Mouse (Mus musculus): ENCODE measurements at regions not wholly inside any gene's neighbourhood (a gene's known extent, or its start where the extent isn't known, plus 50 kb on each side); places are given as distances from the start of the nearest gene placed in this dataset.

GRCm38 (mm10) chr12:25455281-25455989, 358.5 kb upstream of the Id2 start:
- DNase-seq (ENCODE audit: extremely low spot score in 1 of 2, low spot score in 2 of 2): no peak
- intact Hi-C loops (cut with DNase I): no loop called here

DNA sequence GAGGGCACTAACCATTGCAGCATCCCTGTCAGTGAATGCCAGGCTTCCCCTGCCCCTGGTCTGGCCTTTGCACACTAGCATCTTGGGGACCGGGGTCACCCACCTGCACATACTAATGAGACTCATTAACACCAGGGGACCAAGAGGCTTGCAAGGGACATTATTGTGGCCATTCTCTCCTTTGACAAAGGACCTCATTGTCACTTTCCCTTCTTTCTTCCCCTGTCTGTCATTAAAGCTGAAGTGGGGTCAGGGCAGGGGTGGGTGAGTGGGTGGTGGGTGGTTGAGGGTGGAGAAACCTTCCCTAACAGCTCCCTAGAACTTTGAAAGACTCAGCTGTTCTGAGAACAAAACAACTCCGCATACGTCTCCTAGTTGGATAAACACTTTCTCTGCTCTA, 356.4 kb upstream of the Id2 start:
- intact Hi-C loops (cut with DNase I): no loop called here
- DNase-seq (ENCODE audit: extremely low spot score in 1 of 2, low spot score in 2 of 2): no peak

- intact Hi-C loops (cut with DNase I): no loop called here
- no peak for DNase-seq (ENCODE audit: extremely low spot score in 1 of 2, low spot score in 2 of 2)
Observed at GRCm38 (mm10) chr12:25451156-25451555, 354.2 kb upstream of the Id2 start.

DNA sequence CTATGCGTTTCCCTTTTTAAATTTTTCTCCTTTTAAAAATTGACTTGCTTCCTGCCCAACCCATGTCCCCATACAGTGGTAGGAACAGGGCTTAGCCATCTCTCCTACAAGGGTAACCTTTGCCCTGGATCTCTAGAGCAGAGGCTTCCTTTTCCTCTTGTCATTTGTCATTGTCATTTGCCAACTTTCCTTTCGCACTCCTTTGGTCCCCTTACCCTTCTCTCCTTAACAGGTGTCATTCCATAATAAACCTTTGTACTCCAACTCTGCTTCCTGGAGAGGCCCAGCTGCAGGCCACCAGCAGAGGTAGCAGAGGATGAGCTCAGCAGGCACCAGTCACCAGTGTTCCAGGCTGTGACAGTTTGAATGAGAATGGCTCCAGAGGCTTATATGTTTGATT, 347.4 kb upstream of the Id2 start:
- intact Hi-C loops (cut with DNase I): no loop called here
- DNase-seq (ENCODE audit: extremely low spot score in 1 of 2, low spot score in 2 of 2): no peak

DNA sequence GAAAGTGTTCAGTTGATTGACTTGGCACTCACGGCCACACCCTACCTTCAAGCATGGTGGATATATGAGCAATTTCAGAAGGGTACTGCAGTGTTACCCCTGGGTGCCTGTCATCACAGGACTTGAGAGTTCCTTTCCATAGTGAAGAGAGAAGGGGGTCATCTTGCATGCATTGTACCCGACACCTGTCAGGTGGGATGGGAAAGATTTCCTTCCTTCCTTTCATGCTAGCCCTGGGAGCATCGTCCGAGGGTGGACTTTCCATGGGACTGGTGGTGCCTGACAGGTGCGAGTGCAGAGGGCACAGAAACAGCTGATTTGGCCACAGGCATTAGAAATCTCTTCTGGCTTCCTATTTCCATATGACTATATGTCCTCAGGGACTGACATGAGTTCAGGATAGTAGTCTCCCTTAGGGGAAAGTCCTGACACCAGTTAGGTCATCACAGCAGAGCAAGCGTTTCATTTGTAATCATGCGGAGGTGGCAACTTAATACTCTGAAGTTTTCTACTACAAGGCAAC, 342.1 kb upstream of the Id2 start:
- intact Hi-C loops (cut with DNase I): no loop called here
- no peak for DNase-seq (ENCODE audit: extremely low spot score in 1 of 2, low spot score in 2 of 2)

GRCm38 (mm10) chr12:25438217-25439028, 341.5 kb upstream of the Id2 start:
- no peak for DNase-seq (ENCODE audit: extremely low spot score in 1 of 2, low spot score in 2 of 2)
- intact Hi-C loops (cut with DNase I): no loop called here

- intact Hi-C loops (cut with DNase I): no loop called here
- peak in 1 of 2 experiments; percentile 29 for DNase-seq (ENCODE audit: extremely low spot score in 1 of 2, low spot score in 2 of 2)
Observed at GRCm38 (mm10) chr12:25437556-25437955, 340.6 kb upstream of the Id2 start.

GRCm38 (mm10) chr12:25436220-25436911, 339.4 kb upstream of the Id2 start:
- intact Hi-C loops (cut with DNase I): no loop called here
- no peak for DNase-seq (ENCODE audit: extremely low spot score in 1 of 2, low spot score in 2 of 2)

GRCm38 (mm10) chr12:25432796-25433195, 335.9 kb upstream of the Id2 start:
- no peak for DNase-seq (ENCODE audit: extremely low spot score in 1 of 2, low spot score in 2 of 2)
- intact Hi-C loops (cut with DNase I): no loop called here

- intact Hi-C loops (cut with DNase I): no loop called here
- DNase-seq (ENCODE audit: extremely low spot score in 1 of 2, low spot score in 2 of 2): no peak
Observed at GRCm38 (mm10) chr12:25430911-25431310, 334.0 kb upstream of the Id2 start.

- intact Hi-C loops (cut with DNase I): no loop called here
- DNase-seq (ENCODE audit: extremely low spot score in 1 of 2, low spot score in 2 of 2): no peak
Observed at GRCm38 (mm10) chr12:25427911-25428642, 331.1 kb upstream of the Id2 start.

DNA sequence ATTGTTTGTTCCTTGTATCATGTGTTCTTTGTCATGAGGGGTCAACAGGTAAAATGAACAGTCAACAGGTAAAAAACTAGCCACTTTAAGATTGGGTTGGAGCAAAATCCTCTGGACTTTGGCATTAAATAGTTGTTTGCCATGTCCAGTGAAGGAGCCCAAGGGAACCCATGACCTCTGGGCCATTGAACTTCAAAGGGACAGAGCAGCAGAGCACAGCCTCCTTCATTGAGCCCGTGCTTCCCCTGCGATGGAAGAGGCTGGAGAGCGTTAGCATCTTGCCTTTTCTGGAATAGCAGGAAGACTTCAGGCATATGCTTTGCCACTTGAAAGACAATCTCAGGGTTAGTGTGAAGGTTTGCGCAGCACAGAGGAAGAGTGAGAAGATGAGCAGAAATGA, 320.4 kb upstream of the Id2 start:
- intact Hi-C loops (cut with DNase I): no loop called here
- no peak for DNase-seq (ENCODE audit: extremely low spot score in 1 of 2, low spot score in 2 of 2)

GRCm38 (mm10) chr12:25416571-25416970, 319.6 kb upstream of the Id2 start:
- no peak for DNase-seq (ENCODE audit: extremely low spot score in 1 of 2, low spot score in 2 of 2)
- intact Hi-C loops (cut with DNase I): no loop called here

DNA sequence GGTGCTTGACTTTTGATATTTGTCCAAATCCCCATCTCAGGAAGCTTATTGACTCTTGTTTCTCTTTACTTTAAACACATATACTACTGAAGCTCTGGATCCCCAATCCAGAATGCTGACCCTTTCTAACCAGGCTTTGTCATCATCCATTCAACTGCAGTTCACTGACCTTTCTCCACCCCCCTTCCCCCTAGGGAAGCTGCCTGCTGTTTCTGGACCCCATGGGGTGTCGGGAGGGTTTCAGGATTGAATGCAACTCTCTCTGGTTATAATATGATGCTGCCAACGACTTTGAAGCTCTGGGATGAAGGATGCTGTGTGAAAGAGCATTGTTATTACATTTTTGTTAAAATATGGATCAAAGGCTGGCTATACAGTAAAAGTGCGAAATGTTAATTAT, 318.7 kb upstream of the Id2 start:
- no peak for DNase-seq (ENCODE audit: extremely low spot score in 1 of 2, low spot score in 2 of 2)
- intact Hi-C loops (cut with DNase I): no loop called here

DNA sequence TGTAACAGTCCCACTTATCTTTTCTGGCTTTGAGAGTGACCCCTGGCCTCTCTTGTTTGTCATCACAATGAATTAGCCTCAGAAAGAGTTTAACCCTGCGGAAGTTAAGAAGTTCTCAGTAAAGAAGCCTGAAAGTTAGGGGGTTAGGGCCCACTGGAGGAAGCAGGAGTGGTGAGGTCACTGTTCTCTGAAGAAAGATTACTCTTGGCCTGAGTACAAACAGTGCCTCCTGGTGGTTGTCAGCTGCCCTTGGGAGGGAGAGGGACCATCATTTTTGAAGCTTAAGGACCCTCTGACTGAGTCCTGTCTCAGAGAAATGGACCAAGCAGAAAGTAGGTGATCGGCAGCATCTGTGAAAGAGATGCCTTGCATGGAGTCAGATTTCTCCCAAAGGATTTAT, 318.3 kb upstream of the Id2 start:
- peak in 1 of 2 experiments; percentile 36 for DNase-seq (ENCODE audit: extremely low spot score in 1 of 2, low spot score in 2 of 2)
- intact Hi-C loops (cut with DNase I): no loop called here

DNA sequence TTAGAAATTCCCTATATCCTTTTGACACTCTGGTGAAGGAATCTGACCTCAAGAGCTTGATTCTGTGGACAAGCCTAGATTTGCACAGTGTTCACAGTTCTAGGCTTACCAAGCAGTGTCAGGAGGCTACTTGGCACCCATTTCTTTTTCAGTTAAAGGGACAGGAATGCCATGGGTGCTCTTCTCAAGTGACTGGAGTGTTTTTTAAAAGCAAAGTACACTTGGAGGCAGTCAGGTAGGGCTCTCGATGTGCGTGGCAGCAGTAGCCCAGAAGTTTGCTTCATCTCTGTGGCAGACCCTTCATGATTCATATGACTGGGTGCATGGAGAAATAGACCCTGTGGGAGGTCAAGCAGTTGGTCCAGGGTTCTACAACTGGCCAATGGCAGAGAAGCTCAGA, 310.4 kb upstream of the Id2 start:
- no peak for DNase-seq (ENCODE audit: extremely low spot score in 1 of 2, low spot score in 2 of 2)
- intact Hi-C loops (cut with DNase I): loop anchor here (10.0 kb wide), 1 partner anchor 312 kb away; the partner anchor contains the start of gene Id2

GRCm38 (mm10) chr12:25400326-25400725, 303.4 kb upstream of the Id2 start:
- intact Hi-C loops (cut with DNase I): loop anchor here (10.0 kb wide), 1 partner anchor 306 kb away; the partner anchor contains the start of gene Id2
- DNase-seq (ENCODE audit: extremely low spot score in 1 of 2, low spot score in 2 of 2): no peak

GRCm38 (mm10) chr12:25398726-25399125, 301.8 kb upstream of the Id2 start:
- intact Hi-C loops (cut with DNase I): no loop called here
- DNase-seq (ENCODE audit: extremely low spot score in 1 of 2, low spot score in 2 of 2): no peak

DNA sequence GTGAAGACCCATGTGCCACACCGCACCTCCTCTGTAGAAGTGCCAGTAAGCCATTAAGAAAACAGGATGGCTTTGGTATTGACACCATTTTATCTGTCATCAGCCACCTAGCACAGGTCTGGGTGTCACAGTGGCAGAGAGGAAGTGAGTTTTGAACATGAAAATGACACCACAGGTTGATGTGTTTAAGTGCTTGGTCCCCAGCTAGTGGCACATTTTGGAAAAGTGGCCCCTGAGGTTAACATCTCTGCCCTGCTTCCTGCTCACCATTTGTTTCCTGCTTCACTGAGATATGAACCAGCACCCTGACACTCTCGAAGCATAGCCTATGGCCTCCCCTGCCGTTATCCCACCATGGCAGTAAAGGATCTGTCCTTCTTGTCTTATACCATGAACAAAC, 297.4 kb upstream of the Id2 start:
- DNase-seq (ENCODE audit: extremely low spot score in 1 of 2, low spot score in 2 of 2): no peak
- intact Hi-C loops (cut with DNase I): no loop called here
